Mouse (Mus musculus): ENCODE results near the gene Hps3. TPM values are rescaled to one million over a fixed set of nuclear protein-coding genes. Genes with fewer than 3 reads are reported as not detected.

The Hps3 gene
- polyA plus RNA-seq (2014; fragmentation: Illumina TruSeq; extraction: RNeasy Lipid Tissue Mini Kit (QIAGEN cat#74804); ENCODE audit: low replicate concordance): 40.4 TPM

DNA sequence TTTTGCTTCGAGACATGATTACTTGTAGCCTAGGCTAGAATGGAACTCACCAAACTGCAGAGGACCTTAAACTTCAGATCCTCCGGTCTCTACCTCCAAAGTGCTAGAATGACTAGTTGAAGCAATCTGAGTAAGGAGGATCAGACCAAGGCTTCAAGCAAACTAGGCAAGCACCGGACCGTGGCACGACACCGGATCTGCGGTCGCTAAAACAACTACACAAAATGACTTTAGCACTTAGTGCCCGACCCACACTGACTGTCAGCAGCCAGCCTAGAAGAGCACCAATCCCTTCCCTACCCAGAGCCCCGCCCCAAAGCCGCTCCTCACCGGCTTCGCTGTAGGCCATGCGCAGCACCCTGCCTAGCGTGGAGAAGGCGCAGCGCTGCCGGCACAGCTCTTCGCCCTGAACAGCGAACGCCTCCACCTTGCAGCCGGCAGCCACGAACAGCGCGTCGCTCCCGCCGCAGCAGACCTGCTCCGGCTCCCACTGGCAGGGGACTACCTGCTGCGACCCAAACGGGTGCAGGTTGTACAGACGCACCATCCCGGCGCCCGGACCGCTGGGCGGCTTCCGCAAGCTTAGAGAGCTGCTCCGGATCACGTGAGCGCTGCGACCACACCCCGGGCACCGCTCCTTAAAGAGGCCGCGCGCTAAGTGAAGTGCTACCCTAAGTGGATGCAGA is at the start of gene Hps3:
Hps3 (minus strand) TSS at position 597 of the 686 bp plus-strand sequence.

GRCm38 (mm10) chr3:20057306-20058196 is 22.4 kb upstream of the Hps3 start, which contains the start of gene Hltf:
TSS of gene Hltf (plus strand) at chr3:20057811.

GRCm38 (mm10) chr3:19956885-19957284 is 78.2 kb downstream of the Hps3 start, which contains the start of gene Cp:
TSS of gene Cp (plus strand) at chr3:19957054.

Other genes with a start within 250 kb of the Hps3 start
- 15.9 TPM for gene Cp, start 78.3 kb downstream of the Hps3 start, polyA plus RNA-seq (2014; fragmentation: Illumina TruSeq; extraction: RNeasy Lipid Tissue Mini Kit (QIAGEN cat#74804); ENCODE audit: low replicate concordance)
- 58.3 TPM for gene Hltf, start 22.5 kb upstream of the Hps3 start, polyA plus RNA-seq (2014; fragmentation: Illumina TruSeq; extraction: RNeasy Lipid Tissue Mini Kit (QIAGEN cat#74804); ENCODE audit: low replicate concordance)
- 31.4 TPM for gene Gyg, start 120.0 kb upstream of the Hps3 start, polyA plus RNA-seq (2014; fragmentation: Illumina TruSeq; extraction: RNeasy Lipid Tissue Mini Kit (QIAGEN cat#74804); ENCODE audit: low replicate concordance)
- gene Cpa3, start 206.9 kb upstream of the Hps3 start, polyA plus RNA-seq (2014; fragmentation: Illumina TruSeq; extraction: RNeasy Lipid Tissue Mini Kit (QIAGEN cat#74804); ENCODE audit: low replicate concordance): 1.3 TPM
- gene Cpb1, start 240.4 kb upstream of the Hps3 start, polyA plus RNA-seq (2014; fragmentation: Illumina TruSeq; extraction: RNeasy Lipid Tissue Mini Kit (QIAGEN cat#74804); ENCODE audit: low replicate concordance): 1,149 TPM